Mouse (Mus musculus) midbrain, embryonic 15.5 days (tissue): ENCODE data around the gene Ireb2. TPM values are rescaled to one million over a fixed set of nuclear protein-coding genes. Genes with fewer than 3 reads are reported as not detected.
"Not testable (repeated sequence)": the region's sequence is repeated elsewhere in the genome, so short reads cannot be mapped to it uniquely, and the experiment has no call there.

ENCODE experiments used
- ATAC-seq: fragments of 200-750 bp; cut with Nextera tagmentation; replicated peaks from 2 replicates; pipeline ENCODE4 v1.8.0; 2017; ENCODE audit warnings: moderate TSS enrichment
- H3K27ac ChIP-seq: fragments of 300-500 bp; sonication (generic); 2 replicates; pipeline ENCODE4 v1.5.1; 2015; ENCODE audit warnings: mild to moderate bottlenecking, inconsistent platforms
- H3K27me3 ChIP-seq: fragments of 300-500 bp; sonication (generic); replicated peaks from 2 replicates; pipeline ENCODE4 v1.6.1; 2015; ENCODE audit warnings: inconsistent platforms
- H3K36me3 ChIP-seq: fragments of 300-500 bp; sonication (generic); replicated peaks from 2 replicates; pipeline ENCODE4 v1.6.1; 2015; ENCODE audit warnings: inconsistent platforms
- H3K4me1 ChIP-seq: fragments of 300-500 bp; sonication (generic); 2 replicates; pipeline ENCODE4 v1.6.1; 2015; ENCODE audit warnings: inconsistent platforms
- H3K4me2 ChIP-seq: fragments of 300-500 bp; sonication (generic); 2 replicates; pipeline ENCODE4 v1.6.1; 2015; ENCODE audit warnings: inconsistent platforms, mild to moderate bottlenecking, moderate library complexity
- H3K4me3 ChIP-seq: fragments of 300-500 bp; sonication (generic); 2 replicates; pipeline ENCODE4 v1.5.1; 2015; ENCODE audit warnings: mild to moderate bottlenecking, inconsistent platforms
- H3K9ac ChIP-seq: fragments of 300-500 bp; sonication (generic); 2 replicates; pipeline ENCODE4 v1.6.1; 2015; ENCODE audit warnings: mild to moderate bottlenecking, inconsistent platforms
- H3K9me3 ChIP-seq: fragments of 300-500 bp; sonication (generic); 2 replicates; pipeline ENCODE4 v1.6.1; 2016; ENCODE audit warnings: inconsistent platforms
- WGBS: fragments of 180-500 bp; shearing (Covaris S2); methylation state at CpG from one replicate; pipeline ENCODE4 v1.1.7; 2015; ENCODE audit warnings: mixed read lengths; 5-methylcytosine and 5-hydroxymethylcytosine counted together
- polyA plus RNA-seq: library from polyadenylated mRNA; unstranded; fragments of >200 nt; fragmentation: Nextera tagmentation; extraction: Ambion mirVana; gene quantifications from 2 replicates; pipeline ENCODE4 v1.2.1, GENCODE M21; 2015

The Ireb2 gene
- polyA plus RNA-seq, 1 experiment from 2014 or later: 41.0 TPM

GRCm38 (mm10) chr9:54916401-54916800, 52.8 kb downstream of the Ireb2 start:
- peaks cover 12% of the 10 kb centered on the region for H3K4me1 ChIP-seq
- no peaks in the 10 kb centered on the region for H3K9me3 ChIP-seq
- no peaks in the 10 kb centered on the region for H3K27me3 ChIP-seq
- 79% methylated on average over 8 of the region's 8 CpGs for WGBS
- peak overlapping the region; percentile 97 for H3K4me2 ChIP-seq
- H3K4me3 ChIP-seq: peak overlapping the region; percentile 74
- peak overlapping the region; percentile 9; the same call in 1 of the 2 replicates for H3K9ac ChIP-seq
- 0 out of 2 replicates have a peak overlapping the region, but pooled peaks have one; percentile 35 for H3K27ac ChIP-seq
- ATAC-seq: peak; percentile 19; the same call in 1 of the 2 replicates
- no peaks in the 10 kb centered on the region for H3K36me3 ChIP-seq

- peaks cover 12% of the 10 kb centered on the region for H3K4me1 ChIP-seq
- H3K9me3 ChIP-seq: no peaks in the 10 kb centered on the region
- no peaks in the 10 kb centered on the region for H3K27me3 ChIP-seq
- peak; percentile 100 for ATAC-seq
- peak within 1 kb of the TSS; percentile 74 for H3K4me3 ChIP-seq
- H3K9ac ChIP-seq: peak within 1 kb of the TSS; percentile 50
- H3K36me3 ChIP-seq: no peaks in the 10 kb centered on the region
- peak within 1 kb of the TSS; percentile 97 for H3K4me2 ChIP-seq
- WGBS: under 1% methylated on average over 34 of the region's 34 CpGs
- peak within 1 kb of the TSS; percentile 54; the same call in 1 of the 2 replicates for H3K27ac ChIP-seq
Measured at GRCm38 (mm10) chr9:54917010-54917677, 53.6 kb downstream of the Ireb2 start, which contains the start of gene Hykk. TSS of gene Hykk (plus strand) at chr9:54917283.

GRCm38 (mm10) chr9:54918191-54918590, 54.6 kb downstream of the Ireb2 start:
- 73% methylated on average over 2 of the region's 2 CpGs for WGBS
- Histone ChIP-seq H3K4me3 (no peak overlapping the region), H3K9me3 (no peaks in the 10 kb centered on the region), H3K4me2 (peak overlapping the region; percentile 97; the same call in 1 of the 2 replicates), H3K36me3 (no peaks in the 10 kb centered on the region), H3K9ac (no peak overlapping the region), H3K27ac (no peak overlapping the region), H3K4me1 (peaks cover 12% of the 10 kb centered on the region), H3K27me3 (no peaks in the 10 kb centered on the region)
- no peak for ATAC-seq

GRCm38 (mm10) chr9:54918781-54919180, 55.2 kb downstream of the Ireb2 start:
- H3K9me3 ChIP-seq: no peaks in the 10 kb centered on the region
- no peak overlapping the region for H3K27ac ChIP-seq
- no peak for ATAC-seq
- H3K4me3 ChIP-seq: no peak overlapping the region
- H3K27me3 ChIP-seq: no peaks in the 10 kb centered on the region
- WGBS: 94% methylated on average over 5 of the region's 5 CpGs
- H3K4me1 ChIP-seq: peaks cover 12% of the 10 kb centered on the region
- no peak overlapping the region for H3K9ac ChIP-seq
- H3K36me3 ChIP-seq: no peaks in the 10 kb centered on the region
- H3K4me2 ChIP-seq: no peak overlapping the region

GRCm38 (mm10) chr9:54919946-54920345, 56.4 kb downstream of the Ireb2 start:
- ATAC-seq: no peak
- no peaks in the 10 kb centered on the region for H3K27me3 ChIP-seq
- H3K4me2 ChIP-seq: no peak overlapping the region
- no peak overlapping the region for H3K4me3 ChIP-seq
- H3K36me3 ChIP-seq: no peaks in the 10 kb centered on the region
- WGBS: 53% methylated on average over 4 of the region's 4 CpGs
- peaks cover 12% of the 10 kb centered on the region for H3K4me1 ChIP-seq
- H3K9me3 ChIP-seq: no peaks in the 10 kb centered on the region
- H3K9ac ChIP-seq: no peak overlapping the region
- H3K27ac ChIP-seq: no peak overlapping the region

GRCm38 (mm10) chr9:54930741-54931140, 67.2 kb downstream of the Ireb2 start:
- 88% methylated on average over 1 of the region's 1 CpGs for WGBS

GRCm38 (mm10) chr9:54931765-54932164, 68.2 kb downstream of the Ireb2 start:
- no peak overlapping the region for H3K9ac ChIP-seq
- 11% methylated on average over 1 of the region's 1 CpGs for WGBS
- ATAC-seq: no peak

More at GRCm38 (mm10) chr9:54930741-54931140, 67.2 kb downstream of the Ireb2 start:
- no peak for ATAC-seq
- H3K27ac ChIP-seq: no peak overlapping the region
- H3K4me2 ChIP-seq: no peak overlapping the region
- no peaks in the 10 kb centered on the region for H3K9me3 ChIP-seq
- no peaks in the 10 kb centered on the region for H3K36me3 ChIP-seq
- no peaks in the 10 kb centered on the region for H3K27me3 ChIP-seq
- H3K4me1 ChIP-seq: no peaks in the 10 kb centered on the region
- H3K4me3 ChIP-seq: no peak overlapping the region
- H3K9ac ChIP-seq: no peak overlapping the region

GRCm38 (mm10) chr9:54932379-54932778, 68.8 kb downstream of the Ireb2 start:
- Histone ChIP-seq H3K4me3 (no peak overlapping the region), H3K9ac (no peak overlapping the region), H3K4me1 (no peaks in the 10 kb centered on the region), H3K4me2 (no peak overlapping the region), H3K36me3 (no peaks in the 10 kb centered on the region), H3K27ac (no peak overlapping the region), H3K27me3 (no peaks in the 10 kb centered on the region), H3K9me3 (no peaks in the 10 kb centered on the region)
- WGBS: 90% methylated on average over 2 of the region's 2 CpGs
- no peak for ATAC-seq

More at GRCm38 (mm10) chr9:54931765-54932164, 68.2 kb downstream of the Ireb2 start:
- Histone ChIP-seq H3K27ac (no peak overlapping the region), H3K4me2 (no peak overlapping the region), H3K4me1 (no peaks in the 10 kb centered on the region), H3K27me3 (no peaks in the 10 kb centered on the region), H3K4me3 (no peak overlapping the region), H3K9me3 (no peaks in the 10 kb centered on the region), H3K36me3 (no peaks in the 10 kb centered on the region)

- Histone ChIP-seq H3K27me3 (no peaks in the 10 kb centered on the region), H3K9ac (no peak overlapping the region), H3K4me3 (no peak overlapping the region), H3K27ac (no peak overlapping the region), H3K9me3 (no peaks in the 10 kb centered on the region), H3K4me1 (no peaks in the 10 kb centered on the region), H3K4me2 (no peak overlapping the region), H3K36me3 (no peaks in the 10 kb centered on the region)
- no peak for ATAC-seq
- 93% methylated on average over 4 of the region's 4 CpGs for WGBS
Measured at GRCm38 (mm10) chr9:54942071-54942470, 78.5 kb downstream of the Ireb2 start.

GRCm38 (mm10) chr9:54944467-54944866, 80.9 kb downstream of the Ireb2 start:
- Histone ChIP-seq H3K4me3 (no peak overlapping the region), H3K9ac (no peak overlapping the region), H3K27ac (no peak overlapping the region), H3K4me2 (no peak overlapping the region), H3K27me3 (no peaks in the 10 kb centered on the region), H3K36me3 (no peaks in the 10 kb centered on the region), H3K9me3 (no peaks in the 10 kb centered on the region), H3K4me1 (no peaks in the 10 kb centered on the region)
- WGBS: 74% methylated on average over 2 of the region's 2 CpGs
- no peak for ATAC-seq

GRCm38 (mm10) chr9:54946256-54946655, 82.7 kb downstream of the Ireb2 start:
- Histone ChIP-seq H3K9me3 (no peaks in the 10 kb centered on the region), H3K4me2 (no peak overlapping the region), H3K9ac (no peak overlapping the region), H3K27me3 (no peaks in the 10 kb centered on the region), H3K36me3 (no peaks in the 10 kb centered on the region), H3K27ac (no peak overlapping the region), H3K4me1 (peaks cover under 1% of the 10 kb centered on the region; the same call in 1 of the 2 replicates), H3K4me3 (no peak overlapping the region)
- no peak for ATAC-seq
- WGBS: 81% methylated on average over 16 of the region's 16 CpGs

GRCm38 (mm10) chr9:54949465-54949864, 85.9 kb downstream of the Ireb2 start:
- Histone ChIP-seq H3K4me1 (peaks cover 29% of the 10 kb centered on the region), H3K36me3 (0 out of 2 replicates have a peak, but pooled peaks cover 2% of the 10 kb centered on the region), H3K9ac (no peak overlapping the region), H3K27me3 (no peaks in the 10 kb centered on the region), H3K4me3 (no peak overlapping the region), H3K27ac (no peak overlapping the region), H3K4me2 (no peak overlapping the region), H3K9me3 (no peaks in the 10 kb centered on the region)
- ATAC-seq: no peak

GRCm38 (mm10) chr9:54950162-54950561, 86.6 kb downstream of the Ireb2 start:
- not testable (repeated sequence) for H3K36me3 ChIP-seq, H3K27me3 ChIP-seq, H3K9me3 ChIP-seq
- WGBS: 53% methylated on average over 8 of the region's 8 CpGs
- peak; percentile 65 for ATAC-seq
- Histone ChIP-seq H3K4me3 (peak overlapping the region; percentile 62), H3K4me1 (peaks cover 29% of the 10 kb centered on the region), H3K4me2 (peak overlapping the region; percentile 64), H3K9ac (peak overlapping the region; percentile 42), H3K27ac (peak overlapping the region; percentile 87)
